Mouse (Mus musculus): ENCODE measurements around the gene Iqgap2. TPM values are rescaled to one million over a fixed set of nuclear protein-coding genes. Genes with fewer than 3 reads are reported as not detected.

Gene Iqgap2
- total and polyA plus RNA-seq, 2 experiments from 2014 or later: 0.83 to 1.3 TPM

DNA sequence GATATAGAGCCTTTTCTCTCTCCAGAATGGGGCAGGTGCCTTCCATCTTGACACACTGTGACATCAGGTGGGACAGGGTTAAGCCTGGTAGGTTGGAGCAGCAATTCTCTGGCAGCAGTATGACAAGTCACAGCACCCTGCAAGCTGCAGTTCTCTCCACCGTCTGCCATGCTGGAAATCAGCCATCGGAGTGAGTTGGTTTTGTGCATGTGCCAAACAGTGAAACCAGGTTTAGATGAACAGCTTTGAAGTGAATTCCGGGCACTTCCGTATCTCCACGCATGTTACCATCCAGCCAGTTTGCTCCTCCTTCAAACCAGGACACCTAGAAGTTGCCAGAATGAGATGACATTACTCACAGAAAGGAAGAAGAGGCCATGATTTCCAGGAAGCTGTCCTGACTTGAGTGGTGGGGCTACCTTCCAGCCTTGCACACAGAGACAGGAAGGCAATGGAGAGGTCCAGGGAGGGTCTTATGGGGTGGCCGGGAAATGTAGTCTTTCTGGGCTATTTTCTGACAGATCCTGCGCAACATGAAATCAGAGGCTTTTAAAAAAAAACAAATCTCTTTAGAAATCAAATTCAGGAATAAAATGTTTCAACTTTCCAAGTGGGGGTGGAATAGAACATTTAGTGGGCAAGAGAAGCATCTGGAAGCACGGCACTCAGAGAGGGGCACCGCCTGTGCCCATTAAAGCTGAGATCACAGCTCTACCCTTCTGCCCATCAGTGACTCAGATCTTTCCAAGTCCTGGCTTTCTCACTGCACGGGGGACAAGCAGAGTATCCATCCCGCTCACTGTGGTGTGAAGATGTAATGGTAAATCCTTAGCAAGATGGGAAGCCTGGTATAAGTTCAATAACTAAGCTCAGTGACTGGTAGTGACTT, 20.7 kb upstream of the Iqgap2 start:
- no peak for ATAC-seq (ENCODE audit: insufficient read depth, low read depth)
- Histone ChIP-seq H3K9me3 (replicated peaks; ENCODE audit: control insufficient read depth, low read length) (no peaks in the 10 kb centered on the region), H3K27me3 (ENCODE audit: control insufficient read depth, insufficient read depth, low read length) (no peaks in the 10 kb centered on the region), H3K9ac (replicated peaks; ENCODE audit: low read depth, low read length) (no peak overlapping the region), H3K27ac (ENCODE audit: low read depth) (no peak overlapping the region), H3K36me3 (replicated peaks; ENCODE audit: control insufficient read depth, insufficient read depth, low read length) (no peaks in the 10 kb centered on the region), H3K4me1 (ENCODE audit: control insufficient read depth, insufficient read depth) (no peaks in the 10 kb centered on the region), H3K4me3 (ENCODE audit: low read depth, low read length) (no peak overlapping the region), H3K4me2 (ENCODE audit: low read depth, low read length) (no peak overlapping the region)
- WGBS: 67% methylated on average over 11 of the region's 11 CpGs
- TF ChIP-seq EP300 (IDR thresholded peaks at IDR 0.05; ENCODE audit: low read depth) (no peak), CTCF (IDR thresholded peaks at IDR 0.05; ENCODE audit: low read depth) (no peak)
- no peak for DNase-seq (ENCODE audit: low spot score)

DNA sequence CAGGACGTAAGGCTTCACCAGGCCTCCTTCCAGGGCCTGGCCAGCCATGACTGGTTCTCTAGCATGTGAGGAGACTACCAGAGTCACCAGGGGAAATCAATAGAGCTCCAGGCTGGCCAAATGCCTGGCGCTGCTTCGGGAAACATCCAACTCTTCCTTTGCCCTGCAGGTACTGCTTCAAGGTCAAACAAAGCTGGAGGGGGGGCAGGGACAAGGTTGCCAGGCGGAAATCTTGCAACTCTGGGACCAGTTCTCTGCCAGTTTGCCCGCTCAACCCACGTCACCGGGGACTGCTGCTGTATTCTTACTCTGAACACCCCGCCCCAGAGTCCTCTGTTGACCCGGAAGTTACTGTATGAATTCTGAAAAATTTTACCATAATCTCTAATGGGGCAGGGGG, 18.5 kb upstream of the Iqgap2 start:
- 73% methylated on average over 9 of the region's 9 CpGs for WGBS
- DNase-seq (ENCODE audit: low spot score) (no peak), ATAC-seq (ENCODE audit: insufficient read depth, low read depth) (no peak)
- TF ChIP-seq CTCF (IDR thresholded peaks at IDR 0.05; ENCODE audit: low read depth): no peak
- TF ChIP-seq EP300 (IDR thresholded peaks at IDR 0.05; ENCODE audit: low read depth): no peak
- H3K36me3 ChIP-seq (replicated peaks; ENCODE audit: control insufficient read depth, insufficient read depth, low read length): no peaks in the 10 kb centered on the region
- no peak overlapping the region for H3K4me2 ChIP-seq (ENCODE audit: low read depth, low read length)
- no peak overlapping the region for H3K27ac ChIP-seq (ENCODE audit: low read depth)
- no peaks in the 10 kb centered on the region for H3K27me3 ChIP-seq (ENCODE audit: control insufficient read depth, insufficient read depth, low read length)
- no peak overlapping the region for H3K9ac ChIP-seq (replicated peaks; ENCODE audit: low read depth, low read length)
- H3K4me3 ChIP-seq (ENCODE audit: low read depth, low read length): no peak overlapping the region
- no peaks in the 10 kb centered on the region for H3K4me1 ChIP-seq (ENCODE audit: control insufficient read depth, insufficient read depth)
- no peaks in the 10 kb centered on the region for H3K9me3 ChIP-seq (replicated peaks; ENCODE audit: control insufficient read depth, low read length)

DNA sequence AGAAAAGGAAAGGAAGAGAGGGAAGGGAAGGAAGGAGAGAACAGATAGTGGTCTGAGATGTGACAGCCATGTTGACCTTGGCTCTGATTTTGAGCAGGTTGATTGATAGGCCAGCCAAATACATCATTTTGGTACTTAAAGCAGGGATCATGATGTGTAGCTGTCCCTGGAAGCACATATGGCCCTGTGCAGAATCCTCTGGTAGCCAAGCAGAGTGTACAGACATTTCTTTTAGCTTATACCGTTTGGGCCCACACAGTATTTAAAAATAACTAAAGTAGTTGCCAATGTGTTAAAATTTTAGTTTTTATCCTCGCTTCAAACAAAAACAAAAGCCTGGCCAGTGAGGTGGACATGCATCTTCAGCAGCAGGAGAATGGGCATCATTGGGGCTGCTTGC, 17.5 kb upstream of the Iqgap2 start:
- TF ChIP-seq CTCF (IDR thresholded peaks at IDR 0.05; ENCODE audit: low read depth): no peak
- TF ChIP-seq EP300 (IDR thresholded peaks at IDR 0.05; ENCODE audit: low read depth): no peak
- Histone ChIP-seq H3K4me1 (ENCODE audit: control insufficient read depth, insufficient read depth) (no peaks in the 10 kb centered on the region), H3K4me2 (ENCODE audit: low read depth, low read length) (no peak overlapping the region), H3K27ac (ENCODE audit: low read depth) (no peak overlapping the region), H3K9me3 (replicated peaks; ENCODE audit: control insufficient read depth, low read length) (no peaks in the 10 kb centered on the region), H3K4me3 (ENCODE audit: low read depth, low read length) (no peak overlapping the region), H3K36me3 (replicated peaks; ENCODE audit: control insufficient read depth, insufficient read depth, low read length) (no peaks in the 10 kb centered on the region), H3K9ac (replicated peaks; ENCODE audit: low read depth, low read length) (no peak overlapping the region), H3K27me3 (ENCODE audit: control insufficient read depth, insufficient read depth, low read length) (no peaks in the 10 kb centered on the region)
- DNase-seq (ENCODE audit: low spot score): no peak
- ATAC-seq (ENCODE audit: insufficient read depth, low read depth): no peak
- WGBS: 68% methylated on average over 2 of the region's 2 CpGs

DNA sequence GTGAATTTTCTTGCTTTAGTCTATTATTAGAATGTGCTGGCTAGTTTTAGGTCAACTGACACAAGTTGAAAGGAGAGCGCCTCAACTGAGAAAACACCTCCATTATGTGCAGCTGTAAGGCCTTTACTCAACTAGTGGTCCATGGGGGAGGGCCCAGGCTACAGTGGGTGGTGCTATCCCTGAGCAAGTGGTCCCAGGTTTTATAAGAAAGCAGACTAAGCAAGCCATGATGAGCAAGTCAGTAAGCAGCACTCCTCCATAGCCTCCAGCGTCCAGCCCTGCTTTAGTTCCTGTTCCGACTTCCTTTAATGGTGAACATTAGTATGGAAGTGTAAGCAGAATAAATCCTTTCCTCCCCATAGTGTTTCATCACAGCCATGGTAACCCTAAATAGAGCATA, 11.0 kb upstream of the Iqgap2 start:
- WGBS: 84% methylated on average over 3 of the region's 3 CpGs
- TF ChIP-seq EP300 (IDR thresholded peaks at IDR 0.05; ENCODE audit: low read depth) (no peak), CTCF (IDR thresholded peaks at IDR 0.05; ENCODE audit: low read depth) (no peak)
- DNase-seq (ENCODE audit: low spot score) (no peak), ATAC-seq (ENCODE audit: insufficient read depth, low read depth) (no peak)
- Histone ChIP-seq H3K4me2 (ENCODE audit: low read depth, low read length) (no peak overlapping the region), H3K9ac (replicated peaks; ENCODE audit: low read depth, low read length) (no peak overlapping the region), H3K36me3 (replicated peaks; ENCODE audit: control insufficient read depth, insufficient read depth, low read length) (no peaks in the 10 kb centered on the region), H3K9me3 (replicated peaks; ENCODE audit: control insufficient read depth, low read length) (no peaks in the 10 kb centered on the region), H3K27me3 (ENCODE audit: control insufficient read depth, insufficient read depth, low read length) (no peaks in the 10 kb centered on the region), H3K4me3 (ENCODE audit: low read depth, low read length) (no peak overlapping the region), H3K27ac (ENCODE audit: low read depth) (no peak overlapping the region), H3K4me1 (ENCODE audit: control insufficient read depth, insufficient read depth) (no peaks in the 10 kb centered on the region)

DNA sequence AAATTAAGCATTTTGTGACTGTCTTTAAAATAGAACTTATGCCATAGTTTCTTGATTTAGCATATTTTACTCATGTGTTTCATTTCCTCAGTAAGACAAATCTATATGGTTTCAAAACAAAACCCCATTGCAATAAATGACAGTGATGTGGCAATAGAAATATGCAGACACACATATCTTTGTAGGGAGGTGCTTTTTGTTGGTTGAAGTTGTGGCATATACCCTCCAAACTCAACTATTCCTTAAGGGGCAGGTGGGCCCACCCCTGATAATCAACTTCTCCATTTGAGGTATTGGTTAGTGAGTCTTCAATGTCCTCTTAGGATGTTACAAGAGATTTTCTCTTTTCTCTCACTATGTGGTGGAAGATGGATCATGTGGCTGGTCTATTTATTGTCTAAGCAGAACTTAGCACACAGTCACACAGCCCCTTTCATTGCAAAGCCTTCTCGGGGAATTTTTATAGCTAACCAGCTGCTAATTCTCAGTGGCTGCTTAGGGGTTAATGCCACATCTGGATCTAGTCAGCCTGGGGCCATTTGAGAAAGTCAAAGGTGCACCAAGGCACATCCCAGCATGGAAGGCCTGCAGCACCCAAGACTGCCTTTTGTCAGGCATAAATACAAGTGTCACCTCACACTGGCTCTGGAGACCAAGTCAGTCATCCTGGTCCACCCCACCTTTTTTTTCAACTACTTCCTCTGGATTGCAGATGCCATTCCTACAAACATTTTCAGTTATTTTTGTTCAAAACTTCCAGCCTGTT, 8.3 kb upstream of the Iqgap2 start:
- no peaks in the 10 kb centered on the region for H3K4me1 ChIP-seq (ENCODE audit: control insufficient read depth, insufficient read depth)
- ATAC-seq (ENCODE audit: insufficient read depth, low read depth) (no peak), DNase-seq (ENCODE audit: low spot score) (no peak)
- H3K4me2 ChIP-seq (ENCODE audit: low read depth, low read length): no peak overlapping the region
- H3K9me3 ChIP-seq (replicated peaks; ENCODE audit: control insufficient read depth, low read length): no peaks in the 10 kb centered on the region
- H3K4me3 ChIP-seq (ENCODE audit: low read depth, low read length): no peak overlapping the region
- no peak for TF ChIP-seq EP300 (IDR thresholded peaks at IDR 0.05; ENCODE audit: low read depth)
- TF ChIP-seq CTCF (IDR thresholded peaks at IDR 0.05; ENCODE audit: low read depth): no peak
- WGBS: 70% methylated on average over 1 of the region's 1 CpGs
- no peak overlapping the region for H3K9ac ChIP-seq (replicated peaks; ENCODE audit: low read depth, low read length)
- H3K36me3 ChIP-seq (replicated peaks; ENCODE audit: control insufficient read depth, insufficient read depth, low read length): no peaks in the 10 kb centered on the region
- no peak overlapping the region for H3K27ac ChIP-seq (ENCODE audit: low read depth)
- H3K27me3 ChIP-seq (ENCODE audit: control insufficient read depth, insufficient read depth, low read length): no peaks in the 10 kb centered on the region

All from heart, postnatal 0 days (tissue).